Mouse (Mus musculus) E14TG2a.4 (cell line): ENCODE data around the gene Adgrv1.

Experiments used
- CTCF ChIP-seq: conservative IDR thresholded peaks from 2 replicates; pipeline ENCODE4 v1.5.1; 2014; ENCODE audit warnings: low read length
- NANOG ChIP-seq: IDR thresholded peaks from 2 replicates; pipeline ENCODE4 v1.6.1; 2014; ENCODE audit warnings: borderline replicate concordance, low read length, mixed read lengths
- POU5F1 ChIP-seq: IDR thresholded peaks from 2 replicates; pipeline ENCODE4 v1.6.1; 2014; ENCODE audit warnings: low read length, borderline replicate concordance

DNA sequence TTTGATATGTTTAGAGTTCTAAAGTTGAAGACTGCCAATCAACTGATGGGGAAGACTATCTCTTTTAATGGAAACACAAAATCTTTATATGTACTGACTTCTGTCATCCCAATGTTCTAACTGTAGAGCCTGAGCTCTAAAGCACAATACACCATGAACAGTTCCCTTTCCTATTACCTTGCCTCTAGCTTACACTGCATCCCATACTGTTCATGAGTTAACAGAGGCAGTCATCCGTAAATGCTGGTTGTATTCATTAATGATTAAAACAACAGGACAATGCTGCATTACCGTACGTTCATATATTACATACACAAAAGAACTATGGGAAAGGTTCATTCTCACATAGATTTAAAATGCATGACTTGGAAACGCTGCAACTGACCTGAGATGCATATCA is 251.1 kb downstream of the Adgrv1 start:
- TF ChIP-seq CTCF (no peak), NANOG (no peak), POU5F1 (no peak)
